Mouse (Mus musculus): ENCODE data around the gene Hao2.

Hao2 gene

DNA sequence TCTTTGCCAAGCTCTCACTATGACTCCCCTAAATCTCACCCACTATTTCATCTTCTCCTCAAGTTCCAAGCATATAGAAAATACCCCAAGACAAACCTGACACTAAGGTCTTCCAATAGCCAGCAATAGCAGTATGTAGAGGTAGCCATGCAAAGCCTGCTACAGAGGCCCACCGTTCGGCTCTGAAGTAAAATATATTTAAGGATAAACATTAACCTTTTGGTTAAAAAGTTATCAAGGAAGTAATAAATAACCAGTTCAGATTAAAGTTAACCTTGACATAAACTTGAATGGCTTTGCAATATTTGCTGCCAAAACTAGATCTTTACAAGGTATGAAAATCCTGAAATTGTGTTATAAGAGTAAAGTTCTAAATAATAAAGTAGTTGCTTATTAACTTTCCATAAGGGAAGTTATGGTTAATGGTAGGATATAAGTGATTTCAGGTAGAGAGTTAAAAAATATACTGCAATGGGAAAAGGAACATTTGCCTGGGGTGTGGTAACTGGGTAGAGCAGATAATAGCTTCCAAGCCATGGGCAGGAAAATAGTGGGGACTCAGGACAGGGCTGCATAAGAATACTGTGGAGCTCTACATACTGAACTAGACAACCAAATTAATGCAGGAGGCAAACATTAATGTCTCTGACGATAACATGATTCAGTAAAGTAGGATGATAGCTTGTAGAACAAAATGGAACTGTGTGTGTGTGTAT lies at the start of gene Hao2:
Gene Hao2, minus strand, starts transcription at position 183 of the 716 bp plus-strand sequence.
- DNase-seq (ENCODE audit: low read depth), result no peak

DNA sequence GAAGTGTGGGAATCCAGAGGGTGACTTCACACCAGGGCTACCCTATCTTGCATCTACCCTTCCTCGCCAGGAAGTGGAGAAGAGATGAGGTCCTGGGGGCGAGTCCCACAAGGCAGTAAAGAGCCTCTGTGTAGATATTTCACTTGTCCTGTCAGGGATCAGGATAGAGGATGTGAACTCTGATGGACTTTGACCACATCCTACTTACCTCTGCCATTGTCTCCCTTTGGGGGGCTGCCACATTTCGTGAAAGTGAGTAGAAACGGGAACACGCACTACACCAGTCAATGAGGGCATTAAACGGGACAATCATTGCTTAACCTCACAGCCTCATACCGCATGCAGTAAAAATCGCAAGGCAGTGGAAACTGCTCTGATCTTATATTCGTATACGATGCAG lies 48.6 kb upstream of the Hao2 start:
- no peak for DNase-seq (ENCODE audit: low read depth)

DNA sequence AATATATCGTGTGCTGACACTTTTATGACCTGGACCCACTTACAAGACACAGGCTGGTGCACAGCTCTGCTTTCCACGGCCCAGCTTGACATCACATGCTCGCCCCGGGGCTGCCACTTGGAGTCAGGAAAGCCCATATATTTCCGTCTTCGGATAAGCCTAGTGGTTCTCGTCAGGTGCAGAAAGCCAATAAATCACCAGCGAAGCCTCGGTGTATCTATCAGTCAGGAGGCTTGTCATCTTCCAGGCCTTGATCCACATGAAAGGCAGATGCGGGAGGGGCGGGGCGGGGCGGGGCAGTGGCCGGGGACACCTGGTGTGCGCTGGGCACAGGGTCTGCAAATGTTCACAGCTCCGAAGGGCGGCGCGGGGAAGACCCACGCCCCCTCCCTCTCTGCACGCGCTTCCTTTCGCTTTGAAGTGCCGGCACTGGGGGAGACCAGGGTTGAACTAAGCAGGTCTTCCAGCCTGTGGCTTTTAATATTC lies 48.1 kb upstream of the Hao2 start:
- no peak for DNase-seq (ENCODE audit: low read depth)

DNA sequence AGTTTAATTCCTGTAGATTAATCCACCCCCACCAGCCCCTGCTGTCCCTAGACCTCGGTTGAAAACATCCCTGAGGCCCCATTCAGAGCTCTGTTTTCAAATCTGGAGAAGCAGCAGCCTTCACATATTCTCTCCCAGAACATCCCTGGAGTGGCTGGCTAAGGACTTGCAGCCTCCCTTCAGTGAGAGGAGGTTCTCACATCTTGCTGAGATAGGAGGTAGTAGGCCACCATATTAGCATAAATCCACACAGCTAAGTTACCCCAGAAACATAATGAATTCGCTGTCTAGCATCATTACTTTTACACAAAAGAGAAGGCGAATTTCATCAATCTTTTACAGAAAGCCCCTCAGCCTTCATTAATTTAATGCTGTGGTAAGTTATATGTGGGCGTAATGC lies 47.2 kb upstream of the Hao2 start:
- no peak for DNase-seq (ENCODE audit: low read depth)

DNA sequence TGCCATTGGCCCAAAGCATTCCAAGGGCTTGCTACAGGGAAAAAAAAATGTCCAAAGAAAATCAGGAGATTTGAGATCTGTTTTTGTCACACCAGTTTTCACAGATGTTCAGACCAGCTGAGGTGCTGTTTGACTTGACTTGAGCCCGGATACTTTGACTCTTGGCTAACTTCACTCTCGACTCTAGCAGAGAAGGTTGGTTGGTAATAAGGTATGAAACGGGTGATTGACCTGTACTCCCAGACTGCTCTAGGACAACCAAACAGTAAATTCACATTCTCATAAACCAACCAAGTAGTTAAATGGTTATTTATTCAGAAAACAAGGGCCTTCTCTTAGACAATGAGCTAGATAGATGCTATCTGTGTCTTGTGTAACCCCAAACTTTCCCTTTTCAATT lies 43.4 kb upstream of the Hao2 start:
- no peak for DNase-seq (ENCODE audit: low read depth)

DNA sequence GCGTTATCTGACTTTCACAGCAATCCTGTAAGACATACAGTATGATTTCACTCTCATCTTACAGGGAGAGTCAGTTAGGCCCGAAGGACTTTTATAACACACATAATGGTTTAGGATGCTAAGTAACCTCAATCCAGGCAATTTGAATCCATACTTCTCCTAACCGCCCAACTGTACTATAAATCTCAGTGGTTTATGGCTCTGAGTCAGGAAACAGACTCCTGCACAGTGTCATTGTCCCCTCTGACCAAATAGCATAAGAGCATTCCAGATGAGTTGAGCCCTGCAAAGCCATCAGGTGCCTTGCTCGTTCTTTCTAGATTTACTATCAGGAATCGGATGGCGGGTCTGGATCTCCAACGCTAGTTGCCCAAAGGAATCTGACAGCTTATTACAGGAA lies 41.6 kb upstream of the Hao2 start:
- no peak for DNase-seq (ENCODE audit: low read depth)

DNA sequence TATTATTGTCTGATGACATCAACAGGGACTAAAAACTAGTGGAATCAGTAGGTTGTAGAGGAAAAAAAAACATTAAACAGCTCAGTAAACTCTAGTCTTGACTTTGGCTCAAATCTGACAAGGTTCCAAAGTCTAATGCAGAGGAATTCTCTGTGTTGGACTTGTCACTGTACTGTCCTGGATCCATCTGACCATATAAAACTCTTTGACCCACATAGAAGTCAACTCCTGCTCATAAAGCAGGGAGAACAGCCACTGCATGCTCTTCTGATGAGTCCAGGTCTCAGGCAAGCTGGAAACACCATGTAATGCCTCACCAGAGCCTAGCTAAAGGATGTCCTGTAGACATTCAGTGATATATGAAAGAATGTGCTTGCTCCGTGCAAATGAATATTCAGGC lies 41.0 kb upstream of the Hao2 start:
- no peak for DNase-seq (ENCODE audit: low read depth)

DNA sequence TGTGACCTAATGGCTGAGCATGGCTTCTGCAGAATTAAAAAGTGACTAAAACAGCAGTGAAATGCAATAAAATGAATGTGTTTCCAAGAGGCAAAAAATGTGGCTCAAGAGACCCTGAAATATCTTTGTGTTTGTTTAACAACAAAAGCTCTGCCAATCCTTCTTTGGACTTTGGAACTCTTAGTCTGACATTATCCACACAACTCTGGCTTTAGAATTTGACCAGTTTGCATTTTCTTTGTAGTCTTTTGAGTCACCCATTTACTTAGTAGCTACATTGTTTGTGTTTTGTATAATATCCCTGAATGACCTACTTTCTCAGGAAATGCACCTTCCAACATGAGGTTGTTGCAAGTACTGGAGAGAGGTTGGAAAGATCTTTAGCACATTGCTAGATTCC lies 39.4 kb upstream of the Hao2 start:
- DNase-seq (ENCODE audit: low read depth), result no peak

DNA sequence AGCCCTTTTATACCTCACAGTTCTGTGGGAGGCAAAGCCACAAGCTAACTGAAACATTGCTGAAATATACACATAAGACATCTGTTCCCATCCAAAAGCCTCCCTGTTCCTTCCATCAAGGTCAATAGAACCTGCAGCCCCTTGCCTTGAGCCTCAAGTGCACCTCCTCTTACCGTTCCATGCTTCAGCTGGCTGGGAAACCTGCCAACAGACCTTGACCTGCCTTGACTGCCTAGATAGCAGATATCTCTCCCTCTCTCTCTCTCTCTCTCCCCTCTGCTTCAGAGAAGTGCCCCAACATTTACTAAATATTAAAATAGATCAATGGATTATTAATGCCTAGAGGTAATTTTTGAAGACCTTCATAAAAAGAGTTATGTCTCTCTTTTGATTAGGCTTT lies 38.8 kb upstream of the Hao2 start:
- no peak for DNase-seq (ENCODE audit: low read depth)

DNA sequence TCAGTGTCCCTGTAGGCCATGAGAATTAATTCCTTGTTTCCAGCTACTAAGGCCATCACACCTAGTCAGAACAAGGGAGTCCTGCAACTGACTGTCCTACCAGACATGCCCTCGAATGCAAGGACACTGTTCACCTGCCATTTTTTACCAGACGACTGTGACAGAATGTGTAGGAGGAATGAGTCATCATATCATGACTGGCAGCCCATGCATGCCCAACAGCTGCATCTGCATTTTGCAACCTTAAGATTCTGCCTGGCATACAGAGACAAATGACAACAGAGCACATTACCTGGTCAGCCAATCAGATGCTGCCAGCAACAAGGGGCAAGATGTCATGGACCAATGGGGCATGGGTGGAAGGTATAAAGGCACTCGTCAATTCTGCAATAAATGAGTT lies 27.4 kb upstream of the Hao2 start:
- no peak for DNase-seq (ENCODE audit: low read depth)

DNA sequence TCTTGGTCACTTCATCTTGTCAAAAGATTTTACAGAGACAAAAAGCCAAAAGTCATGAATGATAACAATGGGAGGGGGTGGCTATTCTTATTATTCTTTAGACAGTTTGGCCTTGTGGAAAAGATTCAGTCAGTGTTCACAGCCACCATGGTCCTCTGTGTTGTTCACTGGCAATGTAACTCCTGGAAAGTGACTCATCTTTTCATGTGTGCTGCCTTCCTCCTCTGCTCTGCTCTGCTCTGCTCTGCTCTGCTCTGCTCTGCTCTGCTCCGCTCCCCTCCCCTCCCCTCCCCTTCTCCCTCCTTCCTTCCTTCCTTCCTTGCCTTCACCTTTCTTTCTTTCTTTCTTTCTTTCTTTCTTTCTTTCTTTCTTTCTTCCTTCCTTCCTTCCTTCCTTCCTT lies 24.2 kb upstream of the Hao2 start:
- DNase-seq (ENCODE audit: low read depth), result no peak

DNA sequence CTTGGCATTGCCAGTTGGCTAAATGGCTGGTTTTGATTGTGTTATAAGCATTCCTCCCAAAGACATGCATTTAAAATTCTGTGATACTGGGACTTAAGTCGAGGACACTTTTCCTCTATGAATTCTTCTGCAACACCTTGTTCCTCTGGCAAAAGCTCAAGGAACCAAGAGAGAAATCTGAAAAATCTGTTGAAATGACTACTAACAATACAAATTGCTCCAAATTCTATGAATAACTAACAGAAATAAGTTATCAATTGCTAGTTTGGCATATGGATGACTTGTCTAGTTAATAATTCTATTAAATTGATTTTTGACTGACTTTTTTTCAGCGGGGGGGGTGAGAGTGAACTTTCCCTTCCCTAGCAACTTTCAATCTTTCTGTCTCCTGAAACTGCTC lies 23.8 kb upstream of the Hao2 start:
- DNase-seq (ENCODE audit: low read depth), result no peak

DNA sequence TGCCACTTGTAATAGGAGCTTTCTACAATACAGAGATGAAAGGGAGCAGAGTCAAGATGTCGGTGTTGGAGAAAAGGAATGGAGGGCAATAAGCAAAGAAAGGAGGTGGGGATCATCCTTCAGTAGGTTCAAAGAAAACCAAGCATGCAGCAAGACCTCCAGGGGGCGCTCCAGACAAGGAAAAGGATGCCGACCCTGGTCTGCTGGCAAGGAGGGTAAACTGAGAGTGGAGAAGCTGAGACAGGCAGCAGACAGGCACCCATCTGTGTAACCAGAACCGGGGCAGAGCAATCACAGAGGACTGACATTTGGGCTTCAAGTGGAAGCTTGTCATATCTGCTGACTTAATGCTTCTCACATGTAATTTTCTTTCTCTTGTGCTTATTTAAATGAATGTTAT lies 22.6 kb upstream of the Hao2 start:
- no peak for DNase-seq (ENCODE audit: low read depth)

DNA sequence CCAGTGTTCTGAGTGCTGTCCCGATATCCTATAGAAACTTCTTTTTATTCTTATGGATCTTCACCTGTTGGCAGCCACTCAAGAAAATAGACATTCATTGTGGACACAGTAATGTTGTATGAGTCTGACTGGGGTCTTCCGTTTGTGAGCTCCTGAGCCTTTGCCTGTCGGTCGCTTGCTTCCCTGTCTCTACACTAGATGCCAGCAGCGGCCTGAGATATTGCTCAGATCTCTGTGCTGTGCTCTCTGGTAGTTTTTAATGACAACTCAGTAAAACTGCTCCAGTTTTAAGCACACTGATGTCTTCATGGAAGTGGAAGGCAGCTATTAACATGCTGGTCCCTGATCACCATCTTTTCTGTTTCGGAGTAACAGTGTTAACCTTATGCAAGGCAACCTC lies 20.6 kb upstream of the Hao2 start:
- DNase-seq (ENCODE audit: low read depth), result no peak

DNA sequence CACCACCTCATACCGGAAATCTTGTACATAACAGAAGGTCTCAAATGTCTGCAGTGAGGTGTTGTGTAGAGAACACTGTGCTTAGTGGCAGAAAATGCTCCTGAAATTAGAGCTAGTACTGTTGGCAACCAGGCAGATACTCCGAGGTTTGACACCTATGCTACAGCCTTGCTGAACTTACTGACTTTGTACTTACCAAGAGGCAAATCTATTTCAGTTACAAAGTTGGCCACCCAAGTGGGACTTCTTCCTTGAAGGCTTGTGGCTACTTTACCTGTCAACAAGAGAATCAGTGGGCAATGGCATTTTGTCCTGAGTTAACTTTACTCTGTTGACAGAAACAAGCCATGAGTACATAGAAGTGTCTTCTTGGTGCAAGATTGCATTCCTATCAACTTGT lies 4.6 kb upstream of the Hao2 start:
- DNase-seq (ENCODE audit: low read depth), result no peak

DNA sequence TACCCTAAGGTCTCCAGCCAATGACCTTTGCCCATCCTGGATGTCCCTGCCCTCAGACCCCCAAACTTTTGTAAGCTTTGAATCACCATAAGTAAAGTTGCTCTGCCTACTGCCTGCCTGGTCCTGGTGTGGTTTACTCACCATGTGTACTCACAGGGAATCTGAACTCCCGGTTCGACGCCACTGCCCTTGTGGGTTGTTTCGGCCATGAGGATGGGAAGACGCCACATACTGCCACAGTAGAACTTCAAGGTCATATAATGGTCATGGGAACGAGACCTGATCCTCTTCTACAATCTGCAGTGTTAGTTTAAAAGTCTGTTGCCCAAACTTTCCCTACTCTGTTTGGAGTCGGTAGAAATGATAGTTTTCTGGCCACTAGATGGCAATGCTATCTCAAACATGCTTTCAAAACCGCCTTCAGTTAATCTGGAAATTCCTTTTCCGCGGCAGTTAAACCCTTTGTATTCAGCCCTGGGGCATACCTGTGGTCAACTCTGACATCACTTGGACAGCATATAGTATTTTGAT lies 2.1 kb upstream of the Hao2 start:
- no peak for DNase-seq (ENCODE audit: low read depth)

DNA sequence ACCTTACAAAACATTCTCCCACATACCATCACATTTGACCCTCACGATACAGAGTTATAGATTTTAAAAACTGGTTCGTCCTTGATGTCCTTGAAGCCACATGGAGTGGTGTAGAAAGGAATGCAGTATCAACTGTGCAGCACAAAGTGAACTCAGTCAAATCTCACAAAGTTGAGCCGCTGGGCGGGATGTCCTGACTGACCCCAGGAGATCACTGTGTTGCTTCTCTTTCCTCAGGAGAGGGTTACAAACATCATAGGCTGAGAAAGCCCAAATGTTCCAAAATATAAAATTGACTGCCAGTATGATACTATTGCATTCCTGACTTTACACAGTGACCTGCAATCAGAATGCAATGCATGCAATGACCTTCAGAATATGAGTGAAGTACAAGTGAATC lies 2.6 kb downstream of the Hao2 start:
- DNase-seq (ENCODE audit: low read depth), result no peak

DNA sequence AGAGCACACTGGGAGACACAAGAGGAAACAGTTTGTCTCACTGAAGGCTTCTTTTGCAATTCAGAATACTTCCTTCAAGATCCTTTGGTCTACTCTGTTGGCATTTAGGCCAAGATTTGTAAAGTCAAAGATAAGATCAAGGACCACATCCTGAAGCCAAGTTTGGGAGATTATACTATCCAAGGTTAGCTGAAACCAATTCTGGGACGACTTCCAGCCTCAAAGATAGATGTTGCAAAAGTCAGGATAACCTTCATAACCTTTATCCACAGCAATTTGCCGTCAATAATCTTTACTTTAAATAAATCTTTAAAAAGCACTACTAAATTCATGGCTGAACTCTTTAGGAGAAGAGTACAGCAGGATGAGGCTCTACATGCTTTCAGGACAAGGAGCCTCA lies 4.8 kb downstream of the Hao2 start:
- no peak for DNase-seq (ENCODE audit: low read depth)

DNA sequence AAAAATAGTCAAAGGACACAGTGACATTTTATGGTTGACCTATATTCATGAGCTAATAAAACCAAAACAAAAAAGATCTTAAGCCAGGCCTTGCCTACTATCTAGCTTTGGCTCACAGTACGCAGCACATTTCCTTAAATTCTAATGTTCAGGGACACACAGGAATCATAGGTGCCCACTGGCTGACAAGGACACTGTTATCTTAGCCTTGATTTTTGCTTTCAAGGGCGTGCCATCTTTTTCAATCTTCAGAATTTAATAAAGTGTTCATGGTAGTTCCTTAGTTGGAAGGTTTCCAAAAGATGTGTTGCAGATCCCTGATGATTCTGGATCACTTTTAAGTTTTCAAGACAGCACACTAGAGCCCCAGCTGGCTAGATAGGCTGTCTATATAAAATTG lies 12.2 kb downstream of the Hao2 start:
- no peak for DNase-seq (ENCODE audit: low read depth)

DNA sequence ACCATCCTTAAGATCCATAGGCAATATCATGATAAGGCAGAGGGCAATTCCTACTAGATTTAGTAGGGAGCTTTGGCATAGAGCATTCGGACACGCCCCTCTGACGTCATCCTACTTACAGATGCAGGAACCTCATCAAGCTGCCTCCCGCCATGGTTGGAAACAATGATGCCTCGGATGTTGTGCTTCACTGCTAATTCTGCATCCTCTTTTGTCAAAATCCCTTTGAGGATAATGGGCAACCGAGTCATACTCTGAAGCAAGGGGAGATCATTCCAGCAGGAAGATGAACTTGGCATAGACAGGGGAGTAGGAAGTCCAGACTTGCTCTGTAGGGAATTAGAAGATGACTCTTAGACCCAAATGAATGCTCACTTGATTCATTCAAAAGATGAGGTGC lies 12.8 kb downstream of the Hao2 start:
- DNase-seq (ENCODE audit: low read depth), result no peak

DNA sequence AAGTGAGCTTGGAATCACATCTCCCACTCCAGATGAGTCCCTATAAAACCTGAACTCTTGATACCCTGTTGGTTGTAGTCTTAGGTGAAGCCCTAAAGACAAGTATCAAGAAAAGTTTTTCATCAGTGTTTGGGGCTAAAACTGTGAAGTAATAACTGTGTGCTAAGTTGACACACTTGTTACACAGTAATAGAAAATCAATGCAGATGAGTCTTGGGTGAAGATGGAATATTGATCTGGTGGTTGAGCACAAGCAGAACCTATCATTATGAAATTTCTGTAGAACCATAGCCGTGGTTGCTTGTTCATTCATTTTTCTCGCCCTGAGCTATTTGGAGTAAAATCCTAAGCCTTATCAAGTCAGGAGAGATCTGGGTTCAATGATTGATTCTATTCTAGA lies 24.8 kb downstream of the Hao2 start:
- no peak for DNase-seq (ENCODE audit: low read depth)

DNA sequence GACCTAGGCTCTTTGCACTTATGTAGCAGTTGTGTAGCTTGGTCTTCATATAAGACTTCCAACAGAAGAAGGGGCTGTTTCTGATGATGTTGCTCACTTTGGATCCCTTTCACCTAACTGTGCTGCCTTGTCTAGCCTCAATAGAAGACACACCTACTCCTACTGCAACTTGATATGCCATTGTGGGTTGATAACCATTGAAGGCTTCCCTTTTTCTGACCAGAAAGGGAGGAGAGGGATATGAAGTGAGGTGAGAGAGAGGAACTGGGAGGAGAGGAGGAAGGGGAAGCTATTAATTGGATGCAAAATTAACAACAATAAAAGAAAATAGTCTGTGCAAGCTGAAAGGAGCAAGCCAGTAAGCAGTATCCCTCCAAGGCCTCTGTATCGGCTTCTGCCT lies 30.2 kb downstream of the Hao2 start:
- no peak for DNase-seq (ENCODE audit: low read depth)

DNA sequence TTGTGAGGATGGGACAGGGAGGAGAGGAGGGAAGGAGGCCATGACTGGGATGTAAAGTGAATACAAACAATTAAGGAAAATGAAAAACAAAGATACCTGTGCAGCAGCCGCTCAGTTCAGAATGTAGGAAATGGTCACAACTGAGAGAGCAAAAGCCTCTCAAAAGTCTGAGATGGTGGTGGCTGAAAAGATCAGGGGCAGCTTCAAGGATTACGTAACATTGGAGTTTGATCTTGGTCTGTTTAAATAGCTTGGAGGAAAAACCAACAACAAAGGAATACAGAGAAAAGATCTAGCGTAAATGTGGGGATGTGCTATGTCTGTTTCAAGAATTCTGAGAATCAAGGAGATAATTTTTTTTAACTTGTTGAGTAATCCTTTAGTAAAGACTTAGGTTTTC lies 33.5 kb downstream of the Hao2 start, which contains the start of gene Hsd3b1:
Gene Hsd3b1, minus strand, starts transcription at position 219 of the 400 bp plus-strand sequence.
- DNase-seq (ENCODE audit: low read depth), result no peak

DNA sequence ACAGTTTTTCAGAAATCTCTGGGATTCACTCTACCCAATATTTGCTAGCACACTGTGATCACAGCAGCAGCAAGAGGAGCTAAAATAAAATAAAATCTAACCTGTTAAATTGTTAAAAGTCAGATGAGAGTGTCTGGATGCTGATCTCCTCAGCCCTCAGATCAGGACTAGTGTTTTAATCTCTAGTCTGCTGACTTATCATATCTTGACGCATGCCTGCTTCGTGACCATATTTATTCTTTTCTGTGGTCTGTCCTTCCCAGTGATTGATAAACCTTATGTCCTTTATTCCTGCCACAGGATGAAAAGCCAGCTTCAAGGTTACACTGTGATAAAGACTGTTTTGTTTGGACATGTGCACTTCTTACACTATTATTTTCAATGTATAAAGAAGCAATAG lies 35.0 kb downstream of the Hao2 start:
- DNase-seq (ENCODE audit: low read depth), result no peak

All from naive thymus-derived CD4-positive, alpha-beta T cell, adult 2 months (primary cell).